Mouse (Mus musculus): ENCODE data around the gene Dll1. TPM values are rescaled to one million over a fixed set of nuclear protein-coding genes. Genes with fewer than 3 reads are reported as not detected.

The Dll1 gene
- polyA plus RNA-seq, 1 experiment from 2014 or later, result 24.4 TPM

- H3K36me3 ChIP-seq (ENCODE audit: control insufficient read depth, insufficient read depth, low read length), result no peaks in the 10 kb centered on the region
- ATAC-seq (ENCODE audit: low FRiP score, low TSS enrichment) (no peak), DNase-seq (no peak)
- H3K4me1 ChIP-seq (ENCODE audit: control insufficient read depth, insufficient read depth, low read length), result no peaks in the 10 kb centered on the region
- H3K4me2 ChIP-seq (ENCODE audit: low read length), result no peak overlapping the region
- no peak overlapping the region for H3K27ac ChIP-seq (replicated peaks; ENCODE audit: low read depth, low read length)
- WGBS, result 84% methylated on average over 10 of the region's 10 CpGs
- H3K4me3 ChIP-seq (replicated peaks; ENCODE audit: low read depth, low read length), result no peak overlapping the region
- no peak overlapping the region for H3K9ac ChIP-seq (replicated peaks; ENCODE audit: low read length)
- H3K27me3 ChIP-seq (ENCODE audit: control insufficient read depth, insufficient read depth, low read length), result no peaks in the 10 kb centered on the region
- no peaks in the 10 kb centered on the region for H3K9me3 ChIP-seq (ENCODE audit: control insufficient read depth, low read length)
These were observed 50.5 kb downstream of the Dll1 start for GRCm38 (mm10) chr17:15325976-15326842.

- no peaks in the 10 kb centered on the region for H3K27me3 ChIP-seq (ENCODE audit: control insufficient read depth, insufficient read depth, low read length)
- WGBS, result 58% methylated on average over 9 of the region's 9 CpGs
- H3K9me3 ChIP-seq (ENCODE audit: control insufficient read depth, low read length), result no peaks in the 10 kb centered on the region
- no peak overlapping the region for H3K4me2 ChIP-seq (ENCODE audit: low read length)
- H3K4me3 ChIP-seq (replicated peaks; ENCODE audit: low read depth, low read length), result no peak overlapping the region
- no peaks in the 10 kb centered on the region for H3K4me1 ChIP-seq (ENCODE audit: control insufficient read depth, insufficient read depth, low read length)
- no peak overlapping the region for H3K9ac ChIP-seq (replicated peaks; ENCODE audit: low read length)
- H3K36me3 ChIP-seq (ENCODE audit: control insufficient read depth, insufficient read depth, low read length), result no peaks in the 10 kb centered on the region
- ATAC-seq (ENCODE audit: low FRiP score, low TSS enrichment) (no peak), DNase-seq (no peak)
- no peak overlapping the region for H3K27ac ChIP-seq (replicated peaks; ENCODE audit: low read depth, low read length)
These were observed 53.4 kb downstream of the Dll1 start for GRCm38 (mm10) chr17:15323191-15323834.

Other genes starting within 250 kb of the Dll1 start
- gene Fam120b, start 19.3 kb upstream of the Dll1 start, polyA plus RNA-seq (2014; fragmentation: Nextera tagmentation; extraction: Ambion mirVana), result 36.9 and 49.1 TPM in 2 replicates
- 255 and 268 TPM in 2 replicates for gene Psmb1, start 122.9 kb upstream of the Dll1 start, polyA plus RNA-seq (2014; fragmentation: Nextera tagmentation; extraction: Ambion mirVana)
- 64.6 and 70.9 TPM in 2 replicates for gene Tbp, start 123.0 kb upstream of the Dll1 start, polyA plus RNA-seq (2014; fragmentation: Nextera tagmentation; extraction: Ambion mirVana)
- 66.4 and 70.8 TPM in 2 replicates for gene Pdcd2, start 150.4 kb upstream of the Dll1 start, polyA plus RNA-seq (2014; fragmentation: Nextera tagmentation; extraction: Ambion mirVana)
- 0.93 and 0.96 TPM in 2 replicates for gene Prdm9, start 187.5 kb upstream of the Dll1 start, polyA plus RNA-seq (2014; fragmentation: Nextera tagmentation; extraction: Ambion mirVana)

Data from midbrain, embryonic 14.5 days (tissue).